Mouse (Mus musculus) myocyte (in vitro differentiated cells): Measurements from ENCODE around the gene Kcnk10. TPM values are rescaled to one million over a fixed set of nuclear protein-coding genes. Genes with fewer than 3 reads are reported as not detected.

Experiments
- H3K27me3 ChIP-seq: one replicate; pipeline ENCODE4 v1.6.1; 2011; ENCODE audit not compliant: control insufficient read depth, insufficient read depth, insufficient read length
- H3K36me3 ChIP-seq: one replicate; pipeline ENCODE4 v1.6.1; 2011; ENCODE audit not compliant: control insufficient read depth, insufficient read depth
- H3K4me2 ChIP-seq: one replicate; pipeline ENCODE4 v1.6.1; 2011; ENCODE audit warnings: low read depth, control low read depth
- H3K4me3 ChIP-seq: one replicate; pipeline ENCODE4 v1.5.1; 2011; ENCODE audit warnings: mild to moderate bottlenecking, control low read depth, moderate library complexity
- H3K79me2 ChIP-seq: one replicate; pipeline ENCODE4 v1.6.1; 2011; ENCODE audit not compliant: control insufficient read depth, insufficient read depth
- H3ac ChIP-seq: one replicate; pipeline ENCODE4 v1.6.1; 2011; ENCODE audit not compliant: control insufficient read depth, insufficient read length
- CEBPB ChIP-seq: IDR thresholded peaks from 2 replicates; pipeline ENCODE4 v1.6.1; 2011; ENCODE audit warnings: mild to moderate bottlenecking, moderate library complexity; ENCODE audit not compliant: poor library complexity, insufficient read depth, severe bottlenecking
- E2F4 ChIP-seq: IDR thresholded peaks from one replicate; pipeline ENCODE4 v1.6.1; 2011; ENCODE audit warnings: mild to moderate bottlenecking, control low read depth, moderate library complexity; ENCODE audit not compliant: insufficient read depth
- MAX ChIP-seq: IDR thresholded peaks from one replicate; pipeline ENCODE4 v1.6.1; 2011; ENCODE audit warnings: low read depth, mild to moderate bottlenecking, control low read depth
- MYOD1 ChIP-seq, 3 experiments: IDR thresholded peaks; one replicate each; pipeline ENCODE4 v1.6.1; 2011; ENCODE audit warnings: control low read depth in 2 of 3, low read depth in 2 of 3, mild to moderate bottlenecking in 2 of 3, moderate library complexity in 1 of 3; ENCODE audit not compliant: insufficient read length in 2 of 3, control insufficient read depth in 1 of 3
- MYOG ChIP-seq, 3 experiments: IDR thresholded peaks; one replicate each; pipeline ENCODE4 v1.6.1; 2011; ENCODE audit warnings: control low read depth in 2 of 3, low read depth in 2 of 3, mild to moderate bottlenecking in 2 of 3; ENCODE audit not compliant: insufficient read length in 2 of 3, control insufficient read depth in 1 of 3, insufficient read depth in 1 of 3
- POLR2A ChIP-seq: IDR thresholded peaks from one replicate; pipeline ENCODE4 v1.6.1; 2011; ENCODE audit warnings: low read depth, mild to moderate bottlenecking, control low read depth, moderate library complexity; ENCODE audit not compliant: insufficient read length
- POLR2AphosphoS2 ChIP-seq: IDR thresholded peaks from one replicate; pipeline ENCODE4 v1.6.1; 2011; ENCODE audit warnings: low read depth, control low read depth; ENCODE audit not compliant: insufficient read length
- REST ChIP-seq: IDR thresholded peaks from one replicate; pipeline ENCODE4 v1.6.1; 2011; ENCODE audit warnings: mild to moderate bottlenecking, control low read depth, moderate library complexity; ENCODE audit not compliant: insufficient read depth, insufficient read length
- SRF ChIP-seq: IDR thresholded peaks from one replicate; pipeline ENCODE4 v1.6.1; 2011; ENCODE audit warnings: low read depth; ENCODE audit not compliant: control insufficient read depth, insufficient read length
- TCF12 ChIP-seq: IDR thresholded peaks from one replicate; pipeline ENCODE4 v1.6.1; 2011; ENCODE audit warnings: mild to moderate bottlenecking, control low read depth; ENCODE audit not compliant: poor library complexity, insufficient read depth, severe bottlenecking
- TCF3 ChIP-seq: IDR thresholded peaks from one replicate; pipeline ENCODE4 v1.6.1; 2011; ENCODE audit warnings: low read depth, control low read depth; ENCODE audit not compliant: insufficient read length
- USF1 ChIP-seq: IDR thresholded peaks from one replicate; pipeline ENCODE4 v1.6.1; 2011; ENCODE audit warnings: low read depth, mild to moderate bottlenecking, control low read depth, moderate library complexity
- polyA plus RNA-seq: library from polyadenylated mRNA; unstranded; fragments of >200 nt; fragmentation: generic; extraction: Trizol; gene quantifications from one replicate; pipeline ENCODE4 v1.2.1, GENCODE M21; 2012; ENCODE audit warnings: missing spikeins

Kcnk10 gene
- polyA plus RNA-seq, 1 experiment: not detected

- no peak overlapping the region for H3K4me3 ChIP-seq
- H3K79me2 ChIP-seq: no peaks in the 10 kb centered on the region
- H3ac ChIP-seq: no peak overlapping the region
- TF ChIP-seq CEBPB (no peak), POLR2AphosphoS2 (no peak), TCF3 (no peak), REST (no peak), MYOD1 (IDR thresholded peaks at IDR 0.05; ENCODE audit: control insufficient read depth in 1 of 3, insufficient read length in 2 of 3, low read depth in 2 of 3) (no peak), MAX (no peak), POLR2A (no peak), SRF (no peak), USF1 (no peak), TCF12 (no peak), E2F4 (no peak), MYOG (IDR thresholded peaks at IDR 0.05; ENCODE audit: control insufficient read depth in 1 of 3, insufficient read depth in 1 of 3, insufficient read length in 2 of 3, low read depth in 2 of 3) (no peak)
- no peaks in the 10 kb centered on the region for H3K27me3 ChIP-seq
- no peak overlapping the region for H3K4me2 ChIP-seq
- H3K36me3 ChIP-seq: no peaks in the 10 kb centered on the region
Observed at GRCm38 (mm10) chr12:98406598-98406997, 171.5 kb downstream of the Kcnk10 start.

- no peak overlapping the region for H3K4me2 ChIP-seq
- no peak for TF ChIP-seq USF1
- TF ChIP-seq POLR2AphosphoS2: no peak
- no peak for TF ChIP-seq REST
- no peak for TF ChIP-seq E2F4
- no peak for TF ChIP-seq MYOD1 (IDR thresholded peaks at IDR 0.05; ENCODE audit: control insufficient read depth in 1 of 3, insufficient read length in 2 of 3, low read depth in 2 of 3)
- TF ChIP-seq TCF12: no peak
- no peak for TF ChIP-seq SRF
- no peak for TF ChIP-seq MAX
- no peak for TF ChIP-seq TCF3
- TF ChIP-seq MYOG (IDR thresholded peaks at IDR 0.05; ENCODE audit: control insufficient read depth in 1 of 3, insufficient read depth in 1 of 3, insufficient read length in 2 of 3, low read depth in 2 of 3): no peak
- no peak for TF ChIP-seq POLR2A
- no peak for TF ChIP-seq CEBPB
- H3K36me3 ChIP-seq: no peaks in the 10 kb centered on the region
- no peaks in the 10 kb centered on the region for H3K27me3 ChIP-seq
- H3K4me3 ChIP-seq: no peak overlapping the region
- H3K79me2 ChIP-seq: no peaks in the 10 kb centered on the region
- no peak overlapping the region for H3ac ChIP-seq
Observed at GRCm38 (mm10) chr12:98406076-98406475, 172.0 kb downstream of the Kcnk10 start.

GRCm38 (mm10) chr12:98396586-98396985 is 181.5 kb downstream of the Kcnk10 start:
- Histone ChIP-seq H3K4me2 (no peak overlapping the region), H3K79me2 (no peaks in the 10 kb centered on the region), H3ac (no peak overlapping the region)

GRCm38 (mm10) chr12:98394115-98394514 is 184.0 kb downstream of the Kcnk10 start:
- Histone ChIP-seq H3K36me3 (no peaks in the 10 kb centered on the region), H3K4me2 (no peak overlapping the region), H3ac (no peak overlapping the region), H3K79me2 (no peaks in the 10 kb centered on the region), H3K27me3 (no peaks in the 10 kb centered on the region), H3K4me3 (no peak overlapping the region)
- TF ChIP-seq POLR2A: no peak
- no peak for TF ChIP-seq E2F4
- TF ChIP-seq MYOD1 (IDR thresholded peaks at IDR 0.05; ENCODE audit: control insufficient read depth in 1 of 3, insufficient read length in 2 of 3, low read depth in 2 of 3): no peak
- no peak for TF ChIP-seq TCF3
- no peak for TF ChIP-seq TCF12
- no peak for TF ChIP-seq CEBPB
- TF ChIP-seq MYOG (IDR thresholded peaks at IDR 0.05; ENCODE audit: control insufficient read depth in 1 of 3, insufficient read depth in 1 of 3, insufficient read length in 2 of 3, low read depth in 2 of 3): no peak
- no peak for TF ChIP-seq USF1
- TF ChIP-seq POLR2AphosphoS2: no peak
- TF ChIP-seq REST: no peak
- no peak for TF ChIP-seq SRF
- TF ChIP-seq MAX: no peak

More at GRCm38 (mm10) chr12:98396586-98396985, 181.5 kb downstream of the Kcnk10 start:
- H3K36me3 ChIP-seq: no peaks in the 10 kb centered on the region
- no peaks in the 10 kb centered on the region for H3K27me3 ChIP-seq
- H3K4me3 ChIP-seq: no peak overlapping the region
- TF ChIP-seq MAX: no peak
- TF ChIP-seq POLR2AphosphoS2: no peak
- no peak for TF ChIP-seq MYOD1 (IDR thresholded peaks at IDR 0.05; ENCODE audit: control insufficient read depth in 1 of 3, insufficient read length in 2 of 3, low read depth in 2 of 3)
- no peak for TF ChIP-seq TCF12
- TF ChIP-seq CEBPB: no peak
- no peak for TF ChIP-seq TCF3
- TF ChIP-seq POLR2A: no peak
- no peak for TF ChIP-seq SRF
- no peak for TF ChIP-seq MYOG (IDR thresholded peaks at IDR 0.05; ENCODE audit: control insufficient read depth in 1 of 3, insufficient read depth in 1 of 3, insufficient read length in 2 of 3, low read depth in 2 of 3)
- no peak for TF ChIP-seq E2F4
- TF ChIP-seq REST: no peak
- no peak for TF ChIP-seq USF1

- TF ChIP-seq TCF3: no peak
- no peak for TF ChIP-seq CEBPB
- no peak for TF ChIP-seq SRF
- TF ChIP-seq MAX: no peak
- no peak for TF ChIP-seq POLR2AphosphoS2
- no peak for TF ChIP-seq POLR2A
- no peak for TF ChIP-seq REST
- H3K4me3 ChIP-seq: no peak overlapping the region
- H3K27me3 ChIP-seq: no peaks in the 10 kb centered on the region
- no peaks in the 10 kb centered on the region for H3K79me2 ChIP-seq
- no peak overlapping the region for H3K4me2 ChIP-seq
- no peaks in the 10 kb centered on the region for H3K36me3 ChIP-seq
- H3ac ChIP-seq: no peak overlapping the region
Observed at GRCm38 (mm10) chr12:98391347-98391746, 186.8 kb downstream of the Kcnk10 start.
